Mouse (Mus musculus): Measurements from ENCODE around the gene Nos1. TPM values are rescaled to one million over a fixed set of nuclear protein-coding genes. Genes with fewer than 3 reads are reported as not detected.
A peak's percentile ranks its signal among the peaks of the same experiment; 100 is the strongest.

The Nos1 gene
- polyA plus RNA-seq, 1 experiment from 2014 or later, result 2.5 TPM

- WGBS, result 24% methylated on average over 5 of the region's 5 CpGs
- Histone ChIP-seq H3K9ac (no peak overlapping the region), H3K4me2 (0 out of 2 replicates have a peak overlapping the region, but pooled peaks have one; percentile 66)
Observed at GRCm38 (mm10) chr5:117840988-117841387, 60.2 kb downstream of the Nos1 start.

GRCm38 (mm10) chr5:117841651-117842347, 61.0 kb downstream of the Nos1 start:
- under 1% methylated on average over 44 of the region's 44 CpGs for WGBS
- Histone ChIP-seq H3K9me3 (no peaks in the 10 kb centered on the region), H3K4me2 (peak overlapping the region; percentile 66), H3K36me3 (no peaks in the 10 kb centered on the region), H3K9ac (peak overlapping the region; percentile 57), H3K27ac (replicated peaks) (peak overlapping the region; percentile 4; the same call in 1 of the 2 replicates), H3K27me3 (peaks cover 84% of the 10 kb centered on the region), H3K4me3 (peak overlapping the region; percentile 37), H3K4me1 (replicated peaks) (peaks cover 46% of the 10 kb centered on the region)
- peak; percentile 61 for ATAC-seq (ENCODE audit: low read depth)

More at GRCm38 (mm10) chr5:117840988-117841387, 60.2 kb downstream of the Nos1 start:
- H3K27me3 ChIP-seq, result peaks cover 84% of the 10 kb centered on the region
- H3K36me3 ChIP-seq, result no peaks in the 10 kb centered on the region
- H3K4me1 ChIP-seq (replicated peaks), result peaks cover 46% of the 10 kb centered on the region
- no peak overlapping the region for H3K4me3 ChIP-seq
- H3K27ac ChIP-seq (replicated peaks), result peak overlapping the region; percentile 4; the same call in 1 of the 2 replicates
- no peak for ATAC-seq (ENCODE audit: low read depth)
- H3K9me3 ChIP-seq, result no peaks in the 10 kb centered on the region

GRCm38 (mm10) chr5:117842699-117843098, 61.9 kb downstream of the Nos1 start:
- WGBS, result 2% methylated on average over 14 of the region's 14 CpGs
- no peak overlapping the region for H3K27ac ChIP-seq (replicated peaks)
- no peak for ATAC-seq (ENCODE audit: low read depth)
- H3K36me3 ChIP-seq, result no peaks in the 10 kb centered on the region
- peaks cover 41% of the 10 kb centered on the region for H3K4me1 ChIP-seq (replicated peaks)
- peak overlapping the region; percentile 57; the same call in 1 of the 2 replicates for H3K9ac ChIP-seq
- H3K9me3 ChIP-seq, result no peaks in the 10 kb centered on the region
- peaks cover 79% of the 10 kb centered on the region for H3K27me3 ChIP-seq
- peak overlapping the region; percentile 37 for H3K4me3 ChIP-seq
- peak overlapping the region; percentile 66 for H3K4me2 ChIP-seq

- Histone ChIP-seq H3K4me3 (no peak overlapping the region), H3K4me2 (no peak overlapping the region), H3K27me3 (peaks cover 60% of the 10 kb centered on the region), H3K4me1 (replicated peaks) (peaks cover 32% of the 10 kb centered on the region), H3K27ac (replicated peaks) (no peak overlapping the region), H3K9ac (no peak overlapping the region), H3K36me3 (no peaks in the 10 kb centered on the region), H3K9me3 (no peaks in the 10 kb centered on the region)
- WGBS, result 41% methylated on average over 1 of the region's 1 CpGs
- ATAC-seq (ENCODE audit: low read depth), result no peak
Observed at GRCm38 (mm10) chr5:117844611-117845010, 63.8 kb downstream of the Nos1 start.

- peaks cover 3% of the 10 kb centered on the region for H3K27me3 ChIP-seq
Observed at GRCm38 (mm10) chr5:117850474-117850873, 69.6 kb downstream of the Nos1 start.

GRCm38 (mm10) chr5:117853741-117854140, 72.9 kb downstream of the Nos1 start:
- 67% methylated on average over 10 of the region's 10 CpGs for WGBS
- Histone ChIP-seq H3K4me3 (no peak overlapping the region), H3K27ac (replicated peaks) (no peak overlapping the region), H3K4me2 (no peak overlapping the region), H3K27me3 (no peaks in the 10 kb centered on the region), H3K36me3 (no peaks in the 10 kb centered on the region), H3K9me3 (no peaks in the 10 kb centered on the region), H3K4me1 (replicated peaks) (no peaks in the 10 kb centered on the region), H3K9ac (no peak overlapping the region)
- ATAC-seq (ENCODE audit: low read depth), result no peak

More at GRCm38 (mm10) chr5:117850474-117850873, 69.6 kb downstream of the Nos1 start:
- ATAC-seq (ENCODE audit: low read depth), result no peak
- H3K27ac ChIP-seq (replicated peaks), result no peak overlapping the region
- H3K4me1 ChIP-seq (replicated peaks), result no peaks in the 10 kb centered on the region
- H3K4me2 ChIP-seq, result no peak overlapping the region
- H3K9ac ChIP-seq, result no peak overlapping the region
- WGBS, result 82% methylated on average over 12 of the region's 12 CpGs
- H3K4me3 ChIP-seq, result no peak overlapping the region
- H3K9me3 ChIP-seq, result no peaks in the 10 kb centered on the region
- no peaks in the 10 kb centered on the region for H3K36me3 ChIP-seq

GRCm38 (mm10) chr5:117864588-117865300, 83.9 kb downstream of the Nos1 start:
- WGBS, result 18% methylated on average over 13 of the region's 13 CpGs
- peak overlapping the region; percentile 29; the same call in 1 of the 2 replicates for H3K27ac ChIP-seq (replicated peaks)
- H3K4me2 ChIP-seq, result no peak overlapping the region
- ATAC-seq (ENCODE audit: low read depth), result peak; percentile 69; the same call in 1 of the 2 replicates
- no peaks in the 10 kb centered on the region for H3K9me3 ChIP-seq
- no peaks in the 10 kb centered on the region for H3K36me3 ChIP-seq
- peaks cover 10% of the 10 kb centered on the region; the same call in 1 of the 2 replicates for H3K27me3 ChIP-seq
- H3K4me3 ChIP-seq, result no peak overlapping the region
- H3K4me1 ChIP-seq (replicated peaks), result peaks cover 8% of the 10 kb centered on the region
- peak overlapping the region; percentile 36; the same call in 1 of the 2 replicates for H3K9ac ChIP-seq

- Histone ChIP-seq H3K27ac (replicated peaks) (no peak overlapping the region), H3K9ac (no peak overlapping the region), H3K4me1 (replicated peaks) (peaks cover 8% of the 10 kb centered on the region), H3K4me3 (no peak overlapping the region), H3K4me2 (no peak overlapping the region), H3K36me3 (no peaks in the 10 kb centered on the region), H3K9me3 (no peaks in the 10 kb centered on the region), H3K27me3 (peaks cover 10% of the 10 kb centered on the region; the same call in 1 of the 2 replicates)
- WGBS, result 63% methylated on average over 16 of the region's 16 CpGs
- ATAC-seq (ENCODE audit: low read depth), result no peak
Observed at GRCm38 (mm10) chr5:117865876-117866275, 85.0 kb downstream of the Nos1 start.

- no peak for ATAC-seq (ENCODE audit: low read depth)
- WGBS, result 67% methylated on average over 1 of the region's 1 CpGs
Observed at GRCm38 (mm10) chr5:117871614-117872013, 90.8 kb downstream of the Nos1 start.

GRCm38 (mm10) chr5:117873807-117874206, 93.0 kb downstream of the Nos1 start:
- Histone ChIP-seq H3K27ac (replicated peaks) (no peak overlapping the region), H3K4me3 (no peak overlapping the region), H3K27me3 (no peaks in the 10 kb centered on the region), H3K9me3 (no peaks in the 10 kb centered on the region), H3K9ac (no peak overlapping the region), H3K4me2 (no peak overlapping the region), H3K4me1 (replicated peaks) (no peaks in the 10 kb centered on the region), H3K36me3 (no peaks in the 10 kb centered on the region)
- ATAC-seq (ENCODE audit: low read depth), result no peak
- 82% methylated on average over 8 of the region's 8 CpGs for WGBS

More at GRCm38 (mm10) chr5:117871614-117872013, 90.8 kb downstream of the Nos1 start:
- Histone ChIP-seq H3K9me3 (no peaks in the 10 kb centered on the region), H3K4me2 (no peak overlapping the region), H3K27ac (replicated peaks) (no peak overlapping the region), H3K9ac (no peak overlapping the region), H3K36me3 (no peaks in the 10 kb centered on the region), H3K4me3 (no peak overlapping the region), H3K4me1 (replicated peaks) (no peaks in the 10 kb centered on the region), H3K27me3 (peaks cover 3% of the 10 kb centered on the region; the same call in 1 of the 2 replicates)

- ATAC-seq (ENCODE audit: low read depth), result no peak
- no peak overlapping the region for H3K4me3 ChIP-seq
- 72% methylated on average over 7 of the region's 7 CpGs for WGBS
- H3K36me3 ChIP-seq, result no peaks in the 10 kb centered on the region
- no peaks in the 10 kb centered on the region for H3K9me3 ChIP-seq
- no peak overlapping the region for H3K4me2 ChIP-seq
- no peak overlapping the region for H3K27ac ChIP-seq (replicated peaks)
- H3K9ac ChIP-seq, result no peak overlapping the region
- H3K4me1 ChIP-seq (replicated peaks), result no peaks in the 10 kb centered on the region
- H3K27me3 ChIP-seq, result no peaks in the 10 kb centered on the region
Observed at GRCm38 (mm10) chr5:117874236-117874635, 93.4 kb downstream of the Nos1 start.

- Histone ChIP-seq H3K4me3 (no peak overlapping the region), H3K4me1 (replicated peaks) (no peaks in the 10 kb centered on the region), H3K27ac (replicated peaks) (no peak overlapping the region), H3K27me3 (no peaks in the 10 kb centered on the region), H3K9me3 (no peaks in the 10 kb centered on the region), H3K9ac (no peak overlapping the region), H3K4me2 (no peak overlapping the region), H3K36me3 (no peaks in the 10 kb centered on the region)
- ATAC-seq (ENCODE audit: low read depth), result no peak
- 42% methylated on average over 14 of the region's 14 CpGs for WGBS
Observed at GRCm38 (mm10) chr5:117879136-117879535, 98.3 kb downstream of the Nos1 start.

All from neural tube, embryonic 13.5 days (tissue).